Mouse (Mus musculus) ES-E14 (cell line): Measurements from ENCODE around the gene Olfr305.

Experiments used
- HCFC1 ChIP-seq: IDR thresholded peaks from 2 replicates; pipeline ENCODE4 v1.6.1; 2012; ENCODE audit warnings: low read length, inconsistent platforms, borderline replicate concordance; ENCODE audit not compliant: insufficient read depth
- MAFK ChIP-seq: IDR thresholded peaks from 2 replicates; pipeline ENCODE4 v1.6.1; 2014; ENCODE audit warnings: mild to moderate bottlenecking, low read depth, low read length, inconsistent platforms; ENCODE audit not compliant: insufficient read depth
- ZC3H11A ChIP-seq: IDR thresholded peaks from 2 replicates; pipeline ENCODE4 v1.6.1; 2012; ENCODE audit warnings: low read depth, mild to moderate bottlenecking, inconsistent platforms, low read length, borderline replicate concordance

DNA sequence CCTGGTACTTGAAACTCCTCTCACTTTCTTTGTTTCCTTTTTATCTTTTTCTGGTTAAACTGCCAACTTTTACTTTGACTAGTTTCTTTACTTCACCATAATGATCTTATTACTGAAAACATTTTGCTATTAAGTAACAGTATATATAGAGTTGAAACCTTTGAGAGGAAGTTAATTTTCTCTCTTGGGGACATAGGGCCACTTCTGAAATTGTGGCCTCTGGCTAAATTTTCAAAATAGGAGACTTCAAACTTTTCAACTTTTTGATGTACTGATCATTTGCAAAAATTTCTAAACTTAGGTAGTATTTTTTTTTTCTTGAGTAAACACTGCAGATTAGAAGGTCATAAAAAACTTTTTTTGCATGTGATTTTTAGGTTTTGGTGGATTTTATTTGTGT, 41.2 kb downstream of the Olfr305 start, which contains the start of gene Olfr308:
- TF ChIP-seq HCFC1 (no peak), ZC3H11A (no peak), MAFK (no peak)
